Mouse (Mus musculus) G1E (cell line): ENCODE measurements around the gene Gm11562.

Experiments
- CTCF ChIP-seq: IDR thresholded peaks from 2 replicates; pipeline ENCODE4 v1.5.1; 2012; ENCODE audit warnings: low read depth, low read length, inconsistent platforms, mixed read lengths
- GATA1 ChIP-seq: IDR thresholded peaks from 2 replicates; pipeline ENCODE4 v1.6.1; 2012; ENCODE audit warnings: borderline replicate concordance, low read length, inconsistent platforms, mixed read lengths
- POLR2AphosphoS5 ChIP-seq: IDR thresholded peaks from 2 replicates; pipeline ENCODE4 v1.6.1; 2012; ENCODE audit warnings: low read depth, low read length, inconsistent platforms; ENCODE audit not compliant: insufficient replicate concordance
- TAL1 ChIP-seq: conservative IDR thresholded peaks from 2 replicates; pipeline ENCODE4 v1.6.1; 2012; ENCODE audit warnings: low read depth, low read length, inconsistent platforms, mixed read lengths

GRCm38 (mm10) chr11:99609126-99609525, 11.1 kb downstream of the Gm11562 start:
- TF ChIP-seq CTCF: no peak
- no peak for TF ChIP-seq GATA1
- TF ChIP-seq POLR2AphosphoS5: no peak
- no peak for TF ChIP-seq TAL1
